Mouse (Mus musculus): ENCODE data around the gene Thrb.

- TF ChIP-seq GATA1 (IDR thresholded peaks at IDR 0.05; ENCODE audit: borderline replicate concordance, low read length): no peak
- TF ChIP-seq FLI1 (IDR thresholded peaks at IDR 0.05; ENCODE audit: low read length): no peak
Measured at GRCm38 (mm10) chr14:17722824-17723445, 62.9 kb downstream of the Thrb start.
